Mouse (Mus musculus): ENCODE results near the gene Ppp1r13b.

DNA sequence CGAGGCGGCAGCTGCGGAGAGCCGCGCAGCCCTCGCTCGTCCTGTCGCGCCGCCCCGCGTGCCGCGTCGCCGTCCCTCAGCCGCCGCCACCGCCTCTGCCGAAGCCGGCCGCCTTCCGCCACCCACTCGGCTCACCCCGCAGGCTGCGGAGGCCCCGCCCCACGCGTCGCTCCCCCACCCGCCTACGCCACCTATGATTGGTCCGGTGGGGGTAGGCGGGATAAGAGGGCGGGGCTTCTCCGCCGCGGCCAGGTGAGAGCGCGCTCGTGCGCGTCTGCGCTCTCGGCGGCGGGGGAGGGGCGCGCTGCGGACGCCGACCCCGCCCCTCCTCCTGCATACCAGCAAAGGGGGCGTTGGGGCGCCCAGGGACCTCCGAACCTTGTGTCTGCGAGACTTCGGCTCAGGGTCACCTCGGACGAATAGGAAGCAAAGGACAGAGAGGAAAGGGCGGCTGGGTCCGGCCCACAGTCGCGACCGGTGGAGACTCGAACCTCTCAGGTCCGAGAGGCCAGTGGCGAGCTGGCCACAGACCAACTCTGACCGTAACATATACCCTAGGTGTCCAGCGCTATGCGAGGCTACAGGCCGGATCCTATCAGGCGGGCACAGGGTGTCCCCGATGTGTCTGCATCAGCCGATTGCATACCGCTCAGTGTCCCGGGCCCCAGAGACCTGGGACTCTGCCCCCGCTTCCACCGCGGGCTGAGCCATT, at the start of gene Ppp1r13b:
- no peak for TF ChIP-seq CTCF (IDR thresholded peaks at IDR 0.05)
- no peak for TF ChIP-seq EP300 (IDR thresholded peaks at IDR 0.05)

All from lung, postnatal 0 days (tissue).